Mouse (Mus musculus) C2C12 (cell line): ENCODE data around the gene Slc25a13.

Experiments used
- CTCF ChIP-seq: IDR thresholded peaks from one replicate; pipeline ENCODE4 v1.5.1; 2011; ENCODE audit not compliant: control insufficient read depth, insufficient read depth, insufficient read length
- FOSL1 ChIP-seq: IDR thresholded peaks from one replicate; pipeline ENCODE4 v1.8.0; 2011; ENCODE audit warnings: mild to moderate bottlenecking, low read length; ENCODE audit not compliant: poor library complexity, insufficient read depth, severe bottlenecking
- MAX ChIP-seq: IDR thresholded peaks from one replicate; pipeline ENCODE4 v1.6.1; 2011; ENCODE audit warnings: mild to moderate bottlenecking, control low read depth
- MYOD1 ChIP-seq: IDR thresholded peaks from one replicate; pipeline ENCODE4 v1.6.1; 2011; ENCODE audit warnings: low read depth; ENCODE audit not compliant: control insufficient read depth, insufficient read length
- MYOG ChIP-seq: IDR thresholded peaks from one replicate; pipeline ENCODE4 v1.6.1; 2011; ENCODE audit not compliant: control insufficient read depth, insufficient read length; ENCODE audit errors: extremely low read depth
- USF1 ChIP-seq: IDR thresholded peaks from one replicate; pipeline ENCODE4 v1.6.1; 2011; ENCODE audit warnings: low read depth, mild to moderate bottlenecking, control low read depth, moderate library complexity

DNA sequence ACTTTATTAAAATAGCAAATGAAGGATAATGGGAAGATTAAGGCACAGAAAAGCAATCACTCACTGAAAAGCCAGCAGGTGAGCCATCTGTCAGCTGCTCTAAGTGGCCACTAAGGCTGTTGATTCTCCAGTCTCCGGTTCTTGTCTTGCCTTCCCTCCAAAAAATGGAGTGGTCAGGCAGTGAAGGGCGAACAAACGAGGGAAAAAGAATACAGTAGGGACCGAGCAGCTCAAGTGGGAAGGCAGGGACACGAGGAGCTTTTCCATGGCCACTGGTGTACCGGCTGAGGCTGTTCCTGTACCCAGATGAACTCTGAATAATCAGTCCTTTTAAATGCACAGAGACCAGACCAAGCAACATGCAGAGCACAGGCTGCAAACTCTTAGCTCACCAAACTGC is 54.8 kb downstream of the Slc25a13 start:
- TF ChIP-seq CTCF (no peak), MAX (no peak), USF1 (no peak), FOSL1 (no peak), MYOD1 (no peak), MYOG (no peak)
